Mouse (Mus musculus): ENCODE results near the gene Unk.

The Unk gene

DNA sequence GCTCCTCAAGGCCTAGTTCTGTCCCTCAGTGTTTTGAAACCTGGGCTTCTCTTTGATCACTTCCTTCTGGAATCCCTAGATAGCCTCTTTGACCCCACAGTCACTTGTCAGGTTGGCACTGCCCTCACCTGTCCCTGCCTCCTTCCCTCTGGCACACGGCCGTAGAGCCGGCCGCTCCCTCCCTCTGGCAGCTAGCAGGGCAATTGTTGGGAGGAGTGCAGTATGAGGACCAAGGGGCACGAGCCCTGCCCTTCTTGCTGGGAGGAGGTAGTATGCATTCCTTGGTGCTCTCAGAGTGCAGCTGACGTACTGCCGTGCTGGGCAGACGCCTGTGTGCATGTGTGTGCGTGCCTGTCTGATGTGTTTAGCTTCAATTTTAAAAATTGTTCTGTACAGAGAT is 30.5 kb downstream of the Unk start:
- Histone ChIP-seq H3K27me3 (ENCODE audit: insufficient read depth, low read length) (0 out of 2 replicates have a peak, but pooled peaks cover 2% of the 10 kb centered on the region), H3K4me1 (replicated peaks; ENCODE audit: low read depth, low read length) (peaks cover 92% of the 10 kb centered on the region), H3K36me3 (ENCODE audit: insufficient read depth, low read length) (peaks cover 69% of the 10 kb centered on the region), H3K9me3 (ENCODE audit: low read length) (no peaks in the 10 kb centered on the region), H3K4me3 (replicated peaks; ENCODE audit: low read length) (no peak overlapping the region)
- TF ChIP-seq CTCF (conservative IDR thresholded peaks at IDR 0.05; ENCODE audit: low read length) (no peak), NANOG (IDR thresholded peaks at IDR 0.05; ENCODE audit: borderline replicate concordance, low read length) (no peak), POU5F1 (IDR thresholded peaks at IDR 0.05; ENCODE audit: borderline replicate concordance, low read length) (no peak)

DNA sequence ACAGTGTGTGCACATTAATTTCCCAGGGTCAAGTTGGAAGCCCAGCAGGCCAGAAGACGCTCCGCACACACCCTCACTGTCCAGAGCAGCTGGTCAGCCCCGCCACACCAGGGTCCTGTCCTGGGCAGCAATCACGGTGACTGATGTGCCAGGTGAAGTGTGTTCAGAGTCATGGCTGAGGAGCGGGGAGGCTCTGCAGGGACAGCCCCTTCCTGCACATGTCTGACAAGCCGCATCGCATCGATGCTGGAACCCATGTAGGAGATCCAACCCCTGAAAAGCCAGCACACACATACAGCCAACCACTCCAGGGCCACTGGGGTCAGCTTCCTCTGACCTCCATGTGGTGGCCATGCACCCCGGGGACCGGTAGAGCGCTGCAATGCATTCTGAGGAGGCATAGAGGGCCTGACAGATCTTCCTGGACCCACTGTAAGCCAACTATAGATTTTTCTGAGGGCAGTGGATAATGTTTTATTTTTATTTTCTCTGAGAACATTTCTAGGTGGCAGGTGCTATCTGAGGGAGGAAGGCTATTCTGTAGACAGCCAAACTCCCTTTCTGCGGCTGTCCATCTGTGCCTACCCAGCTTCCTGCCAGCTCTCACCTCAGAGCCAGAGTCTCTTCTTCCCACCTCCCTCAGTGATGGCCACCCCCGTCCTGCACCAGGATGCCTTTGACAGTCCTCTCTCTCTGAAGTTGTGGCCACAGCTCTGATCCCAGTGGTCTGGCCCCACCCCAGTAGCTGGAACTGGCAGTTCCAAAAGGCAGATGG is 31.7 kb downstream of the Unk start:
- Histone ChIP-seq H3K4me1 (replicated peaks; ENCODE audit: low read depth, low read length) (peaks cover 84% of the 10 kb centered on the region), H3K36me3 (ENCODE audit: insufficient read depth, low read length) (peaks cover 57% of the 10 kb centered on the region), H3K27me3 (ENCODE audit: insufficient read depth, low read length) (peaks cover 2% of the 10 kb centered on the region; the same call in 1 of the 2 replicates)

DNA sequence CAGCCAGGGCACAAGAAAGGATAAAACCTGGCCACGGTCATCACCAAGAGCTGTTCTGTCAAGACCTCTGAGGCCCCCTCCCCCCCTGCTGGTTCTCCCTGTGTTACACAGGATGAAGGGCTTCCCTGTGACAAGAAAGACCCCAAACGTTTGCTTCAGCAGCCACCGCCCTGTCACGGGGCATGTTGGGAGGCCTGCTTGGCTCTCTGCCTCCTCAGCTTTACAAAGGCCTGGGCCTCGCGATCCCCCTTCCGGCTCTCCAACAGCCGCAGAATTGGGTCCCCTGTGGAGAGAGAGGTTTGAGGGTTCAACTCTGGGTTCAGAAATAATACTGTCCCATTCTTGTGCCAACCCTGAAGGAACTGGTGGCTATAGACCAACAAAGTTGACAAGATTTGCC is 32.4 kb downstream of the Unk start:
- TF ChIP-seq NANOG (IDR thresholded peaks at IDR 0.05; ENCODE audit: borderline replicate concordance, low read length), result no peak
- no peak for TF ChIP-seq POU5F1 (IDR thresholded peaks at IDR 0.05; ENCODE audit: borderline replicate concordance, low read length)
- no peak for TF ChIP-seq CTCF (conservative IDR thresholded peaks at IDR 0.05; ENCODE audit: low read length)
- H3K4me1 ChIP-seq (replicated peaks; ENCODE audit: low read depth, low read length), result peaks cover 77% of the 10 kb centered on the region
- H3K9me3 ChIP-seq (ENCODE audit: low read length), result no peaks in the 10 kb centered on the region
- H3K27me3 ChIP-seq (ENCODE audit: insufficient read depth, low read length), result peaks cover 4% of the 10 kb centered on the region; the same call in 1 of the 2 replicates
- no peak overlapping the region for H3K4me3 ChIP-seq (replicated peaks; ENCODE audit: low read length)
- peaks cover 50% of the 10 kb centered on the region for H3K36me3 ChIP-seq (ENCODE audit: insufficient read depth, low read length)

More for the DNA sequence above, 31.7 kb downstream of the Unk start:
- no peak for TF ChIP-seq NANOG (IDR thresholded peaks at IDR 0.05; ENCODE audit: borderline replicate concordance, low read length)
- TF ChIP-seq POU5F1 (IDR thresholded peaks at IDR 0.05; ENCODE audit: borderline replicate concordance, low read length), result no peak
- TF ChIP-seq CTCF (conservative IDR thresholded peaks at IDR 0.05; ENCODE audit: low read length), result no peak
- H3K4me3 ChIP-seq (replicated peaks; ENCODE audit: low read length), result peak overlapping the region; percentile 20; the same call in 1 of the 2 replicates
- H3K9me3 ChIP-seq (ENCODE audit: low read length), result no peaks in the 10 kb centered on the region

DNA sequence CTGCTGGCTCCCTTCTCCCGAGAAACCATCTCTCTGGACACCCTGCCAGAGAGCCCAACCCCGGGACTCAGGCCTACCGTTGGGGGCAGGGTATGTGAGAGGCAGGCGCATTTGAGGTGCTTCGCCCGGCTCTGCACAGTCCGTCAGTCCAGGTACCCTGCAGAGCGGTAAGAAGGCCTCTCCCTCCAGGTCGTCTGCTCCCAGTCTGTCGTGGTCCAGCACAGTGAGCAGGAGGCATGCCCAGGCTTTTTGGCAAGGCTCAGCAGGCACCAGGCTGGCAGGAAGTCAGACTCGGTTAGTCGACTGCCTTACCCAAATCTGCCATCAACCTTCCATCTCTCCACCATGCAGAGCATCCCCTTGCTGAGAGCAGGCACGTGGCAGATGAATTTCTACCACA is 33.4 kb downstream of the Unk start:
- no peaks in the 10 kb centered on the region for H3K9me3 ChIP-seq (ENCODE audit: low read length)
- peaks cover 66% of the 10 kb centered on the region for H3K4me1 ChIP-seq (replicated peaks; ENCODE audit: low read depth, low read length)
- peaks cover 40% of the 10 kb centered on the region for H3K36me3 ChIP-seq (ENCODE audit: insufficient read depth, low read length)
- TF ChIP-seq NANOG (IDR thresholded peaks at IDR 0.05; ENCODE audit: borderline replicate concordance, low read length), result no peak
- TF ChIP-seq POU5F1 (IDR thresholded peaks at IDR 0.05; ENCODE audit: borderline replicate concordance, low read length), result no peak
- no peak for TF ChIP-seq CTCF (conservative IDR thresholded peaks at IDR 0.05; ENCODE audit: low read length)
- peaks cover 8% of the 10 kb centered on the region; the same call in 1 of the 2 replicates for H3K27me3 ChIP-seq (ENCODE audit: insufficient read depth, low read length)
- H3K4me3 ChIP-seq (replicated peaks; ENCODE audit: low read length), result no peak overlapping the region

- Histone ChIP-seq H3K27me3 (ENCODE audit: insufficient read depth, low read length) (peaks cover 8% of the 10 kb centered on the region; the same call in 1 of the 2 replicates), H3K9me3 (ENCODE audit: low read length) (no peaks in the 10 kb centered on the region), H3K4me1 (replicated peaks; ENCODE audit: low read depth, low read length) (peaks cover 59% of the 10 kb centered on the region), H3K4me3 (replicated peaks; ENCODE audit: low read length) (peak overlapping the region; percentile 58), H3K36me3 (ENCODE audit: insufficient read depth, low read length) (peaks cover 32% of the 10 kb centered on the region)
- no peak for TF ChIP-seq CTCF (conservative IDR thresholded peaks at IDR 0.05; ENCODE audit: low read length)
- TF ChIP-seq NANOG (IDR thresholded peaks at IDR 0.05; ENCODE audit: borderline replicate concordance, low read length), result no peak
- TF ChIP-seq POU5F1 (IDR thresholded peaks at IDR 0.05; ENCODE audit: borderline replicate concordance, low read length), result no peak
Observed at GRCm38 (mm10) chr11:116064187-116064867, 34.2 kb downstream of the Unk start.

GRCm38 (mm10) chr11:116065345-116065744 is 35.2 kb downstream of the Unk start:
- TF ChIP-seq NANOG (IDR thresholded peaks at IDR 0.05; ENCODE audit: borderline replicate concordance, low read length) (no peak), POU5F1 (IDR thresholded peaks at IDR 0.05; ENCODE audit: borderline replicate concordance, low read length) (no peak), CTCF (conservative IDR thresholded peaks at IDR 0.05; ENCODE audit: low read length) (no peak)
- Histone ChIP-seq H3K27me3 (ENCODE audit: insufficient read depth, low read length) (peaks cover 8% of the 10 kb centered on the region; the same call in 1 of the 2 replicates), H3K36me3 (ENCODE audit: insufficient read depth, low read length) (peaks cover 22% of the 10 kb centered on the region), H3K9me3 (ENCODE audit: low read length) (no peaks in the 10 kb centered on the region), H3K4me1 (replicated peaks; ENCODE audit: low read depth, low read length) (peaks cover 58% of the 10 kb centered on the region), H3K4me3 (replicated peaks; ENCODE audit: low read length) (0 out of 2 replicates have a peak overlapping the region, but pooled peaks have one; percentile 11)

DNA sequence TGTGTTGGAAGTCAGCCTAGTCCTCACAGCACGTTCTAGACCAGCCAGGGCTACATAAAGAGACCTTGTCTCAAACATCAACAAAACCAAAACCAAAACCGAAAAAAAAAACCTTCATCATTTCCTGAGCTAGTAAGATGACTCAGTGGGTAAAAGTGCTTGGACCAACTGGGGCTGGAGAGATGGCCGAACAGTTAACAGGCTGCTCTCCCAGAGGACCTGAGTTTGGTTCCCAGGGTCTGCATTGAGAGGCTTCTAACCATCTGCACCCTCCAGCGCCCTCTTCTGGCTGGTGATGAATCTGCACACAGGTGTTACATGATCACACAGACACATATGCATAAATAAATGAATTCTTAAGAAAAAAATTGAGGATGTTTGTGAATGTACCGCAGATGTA is 41.4 kb downstream of the Unk start:
- H3K4me3 ChIP-seq (replicated peaks; ENCODE audit: low read length), result no peak overlapping the region
- H3K27me3 ChIP-seq (ENCODE audit: insufficient read depth, low read length), result peaks cover 6% of the 10 kb centered on the region; the same call in 1 of the 2 replicates
- no peaks in the 10 kb centered on the region for H3K9me3 ChIP-seq (ENCODE audit: low read length)
- TF ChIP-seq CTCF (conservative IDR thresholded peaks at IDR 0.05; ENCODE audit: low read length), result peak; percentile 88
- TF ChIP-seq POU5F1 (IDR thresholded peaks at IDR 0.05; ENCODE audit: borderline replicate concordance, low read length), result no peak
- peaks cover 13% of the 10 kb centered on the region for H3K4me1 ChIP-seq (replicated peaks; ENCODE audit: low read depth, low read length)
- no peaks in the 10 kb centered on the region for H3K36me3 ChIP-seq (ENCODE audit: insufficient read depth, low read length)

- no peaks in the 10 kb centered on the region for H3K36me3 ChIP-seq (ENCODE audit: insufficient read depth, low read length)
- peaks cover 23% of the 10 kb centered on the region for H3K4me1 ChIP-seq (replicated peaks; ENCODE audit: low read depth, low read length)
- no peaks in the 10 kb centered on the region for H3K9me3 ChIP-seq (ENCODE audit: low read length)
- no peak for TF ChIP-seq NANOG (IDR thresholded peaks at IDR 0.05; ENCODE audit: borderline replicate concordance, low read length)
- TF ChIP-seq CTCF (conservative IDR thresholded peaks at IDR 0.05; ENCODE audit: low read length), result no peak
- no peak for TF ChIP-seq POU5F1 (IDR thresholded peaks at IDR 0.05; ENCODE audit: borderline replicate concordance, low read length)
- no peak overlapping the region for H3K4me3 ChIP-seq (replicated peaks; ENCODE audit: low read length)
- 0 out of 2 replicates have a peak, but pooled peaks cover 3% of the 10 kb centered on the region for H3K27me3 ChIP-seq (ENCODE audit: insufficient read depth, low read length)
Observed at GRCm38 (mm10) chr11:116072608-116073007, 42.5 kb downstream of the Unk start.

Data from E14TG2a.4 (cell line).